Mouse (Mus musculus) urinary bladder, postnatal 0 days (tissue): ENCODE measurements around the gene Rhoj. TPM values are rescaled to one million over a fixed set of nuclear protein-coding genes. Genes with fewer than 3 reads are reported as not detected.

Experiments used
- polyA plus RNA-seq: library from polyadenylated mRNA; unstranded; fragments of >200 nt; fragmentation: Nextera tagmentation; extraction: Ambion mirVana; gene quantifications from 2 replicates; pipeline ENCODE4 v1.2.1, GENCODE M21; 2015

Gene Rhoj
- polyA plus RNA-seq = 144 and 155 TPM in 2 replicates

GRCm38 (mm10) chr12:75307961-75308951 is at the start of gene Rhoj:
Gene Rhoj (plus strand): TSS chr12:75308322.

GRCm38 (mm10) chr12:75416681-75417080 is 108.6 kb downstream of the Rhoj start, which contains the start of gene Gphb5:
Gene Gphb5 (minus strand): TSS chr12:75416781.

Other genes with a start within 250 kb of the Rhoj start
- 0.05 TPM in 1 of 2 replicates, not detected in the other for gene Kcnh5, start 131.0 kb upstream of the Rhoj start, polyA plus RNA-seq
- 0.07 TPM in 1 of 2 replicates, not detected in the other for gene Gphb5, start 108.5 kb downstream of the Rhoj start, polyA plus RNA-seq